Comparison of ENCODE assay signal across 10 mouse cellular contexts in the genomic region with DNA sequence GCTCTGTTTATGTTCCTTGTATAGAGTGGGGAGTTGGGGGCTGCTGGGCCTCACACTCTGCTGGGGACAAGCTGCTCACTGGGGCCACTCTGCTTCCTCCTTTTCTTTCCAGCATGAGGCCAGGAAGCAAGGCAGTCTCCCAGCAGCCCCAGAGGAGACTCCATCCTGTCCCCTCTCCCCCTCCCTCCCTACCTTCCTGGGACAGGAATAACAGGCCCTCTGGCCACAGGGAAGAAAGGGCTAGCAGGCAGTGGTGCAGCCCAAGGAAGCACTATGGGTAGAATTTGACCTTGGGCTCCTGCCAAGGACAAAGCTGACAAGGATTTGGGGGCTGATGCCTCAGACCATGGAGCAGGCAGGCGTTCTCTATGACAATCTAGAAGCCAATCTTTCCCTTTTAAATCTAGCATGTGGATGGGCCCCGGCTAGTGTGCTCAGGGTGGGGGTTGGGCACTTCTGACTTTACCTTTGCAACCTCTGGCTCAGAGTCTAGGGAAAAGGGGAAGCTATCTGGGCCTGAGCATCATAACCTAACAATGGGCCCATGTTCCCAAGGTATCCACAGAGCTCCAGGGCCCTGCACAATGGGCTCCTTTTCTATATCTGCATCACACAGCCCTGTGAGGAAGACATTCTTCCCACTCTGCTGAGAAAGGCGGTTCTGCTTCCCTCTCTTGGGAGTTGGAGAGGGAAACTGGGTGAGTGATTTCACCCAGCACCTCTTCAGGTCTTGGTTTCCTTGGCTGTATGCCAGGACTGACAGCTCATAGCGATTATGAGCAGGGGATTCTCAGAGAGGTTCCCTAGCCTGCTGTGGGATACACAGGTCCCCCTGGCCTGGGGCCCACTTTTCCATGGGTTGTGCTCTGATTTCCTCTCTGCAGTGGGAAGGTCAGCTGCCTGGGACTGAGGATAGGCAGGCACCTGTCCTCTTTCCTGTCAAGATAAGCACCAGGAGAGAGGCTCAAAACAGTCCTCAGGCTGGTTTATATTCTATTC. TPM values are rescaled to one million over a fixed set of nuclear protein-coding genes. Genes with fewer than 3 reads are reported as not detected.
DNase-seq lines count a peak whose midpoint lies in the region; ATAC-seq and TF ChIP-seq lines count a peak whose summit lies in the region.
"Had no signal": no experiment of that assay in that cellular context is flagged by ENCODE, and none has a peak within 500 bp of the region (broad histone marks: within the 10 kb centered on the region; RNA-seq: fewer than 3 reads in every experiment).

No protein-coding gene starts in this region.

- H3K4me1 ChIP-seq in cerebellum, adult 2 months (ENCODE audit: control insufficient read depth, insufficient read depth, low read length) = peaks cover 15% of the 10 kb centered on the region
- peaks cover 20% of the 10 kb centered on the region for H3K4me1 ChIP-seq in hindbrain, embryonic 15.5 days (replicated peaks)

- WGBS in cerebellum, adult 2 months = 49% methylated on average over 4 of the region's 4 CpGs
- whole genome bisulfite sequencing in hindbrain, embryonic 15.5 days = 33% methylated on average over 4 of the region's 4 CpGs

- ATAC-seq in hindbrain, embryonic 15.5 days (ENCODE audit: low FRiP score, low read depth) = no peak

- H3K36me3 ChIP-seq in hindbrain, embryonic 15.5 days = no peaks in the 10 kb centered on the region

- H3K9ac ChIP-seq in hindbrain, embryonic 15.5 days = no peak overlapping the region

- TF ChIP-seq CTCF in cerebellum, adult 2 months (IDR thresholded peaks at IDR 0.05; ENCODE audit: borderline replicate concordance, insufficient read depth, low read depth, low read length) = no peak

- no peak overlapping the region for H3K4me3 ChIP-seq in cerebellum, adult 2 months (replicated peaks; ENCODE audit: insufficient read depth, low read depth, low read length)
- no peak overlapping the region for H3K4me3 ChIP-seq in hindbrain, embryonic 15.5 days
- H3K4me3 ChIP-seq: myocyte had no signal

- H3K27ac ChIP-seq in cerebellum, adult 2 months (ENCODE audit: insufficient read depth, low read length) = no peak overlapping the region
- peak overlapping the region; percentile 43; the same call in 1 of the 2 replicates for H3K27ac ChIP-seq in hindbrain, embryonic 15.5 days (replicated peaks)

- no peaks in the 10 kb centered on the region for H3K9me3 ChIP-seq in hindbrain, embryonic 15.5 days

- peak; percentile 37 to 44 for DNase-seq in cerebellum, adult 2 months
- DNase-seq in cerebellum, postnatal 4 days (ENCODE audit: low spot score in 2 of 2) = no peak
- DNase-seq in right cerebral cortex, postnatal 10 days (ENCODE audit: low spot score in 2 of 2) = peak; percentile 44 to 55
- no peak for DNase-seq in right cerebral cortex, postnatal 4 days
- DNase-seq in lung, postnatal 36 days = peak; percentile 14
- no peak for DNase-seq in spleen, postnatal 14 days (ENCODE audit: low spot score in 2 of 2)
- DNase-seq in thymus, postnatal 14 days = no peak

- no peaks in the 10 kb centered on the region for H3K27me3 ChIP-seq in cerebellum, adult 2 months (ENCODE audit: control insufficient read depth, insufficient read depth, low read length)
- H3K27me3 ChIP-seq in hindbrain, embryonic 15.5 days = no peaks in the 10 kb centered on the region

- no peak overlapping the region for H3K4me2 ChIP-seq in hindbrain, embryonic 15.5 days

- TF ChIP-seq POLR2A in cerebellum, adult 2 months (IDR thresholded peaks at IDR 0.05; ENCODE audit: borderline replicate concordance, insufficient read depth, low read length) = no peak

RNA-seq across cellular contexts. Expression of gene 4930404H24Rik, which starts 17.2 kb away (rescaled TPM):
- polyA plus RNA-seq in cerebellum, adult 2 months (2012; rRNA removed) = not detected in 2 replicates
- polyA plus RNA-seq in hindbrain, embryonic 15.5 days (2015; fragmentation: Nextera tagmentation; extraction: Ambion mirVana) = not detected in 2 replicates
- polyA plus RNA-seq: C2C12, myocyte had no signal

RNA-seq across cellular contexts. Expression of gene Nol4l, which starts 54.4 kb away (rescaled TPM):
- 23.1 and 24.3 TPM in 2 replicates for polyA plus RNA-seq in cerebellum, adult 2 months (2012; rRNA removed)
- 42.6 and 45.4 TPM in 2 replicates for polyA plus RNA-seq in hindbrain, embryonic 15.5 days (2015; fragmentation: Nextera tagmentation; extraction: Ambion mirVana)

Comparison
In these comparisons a context has a peak if more than half of its experiments do, and no peak if none do; other contexts are left out.
1. DNase-seq: peak in cerebellum, adult 2 months (2 of 2), right cerebral cortex, postnatal 10 days (2 of 2) and lung, postnatal 36 days (single experiment); none in cerebellum, postnatal 4 days (0 of 2), right cerebral cortex, postnatal 4 days (single experiment), spleen, postnatal 14 days (0 of 2) and thymus, postnatal 14 days (single experiment).